Mouse (Mus musculus) spleen, adult 2 months (tissue): ENCODE data around the gene Rbpjl. TPM values are rescaled to one million over a fixed set of nuclear protein-coding genes. Genes with fewer than 3 reads are reported as not detected.

Experiments used
- DNase-seq, 2 experiments: peaks; one replicate each; pipeline versions ENCODE4 v3.0.0 to v3.0.0-alpha.2; 2012 to 2021; ENCODE audit warnings: low spot score in 2 of 2, low read depth in 1 of 2
- H3K27ac ChIP-seq: fragments of 200-500 bp; 2 replicates; pipeline ENCODE4 v1.5.1; 2012; ENCODE audit warnings: low read length, inconsistent platforms; ENCODE audit not compliant: insufficient read depth
- H3K27me3 ChIP-seq: fragments of 200-500 bp; 2 replicates; pipeline ENCODE4 v1.6.1; 2012; ENCODE audit warnings: mild to moderate bottlenecking, moderate library complexity, low read length, inconsistent platforms; ENCODE audit not compliant: control insufficient read depth, insufficient read depth
- H3K36me3 ChIP-seq: fragments of 200-500 bp; 2 replicates; pipeline ENCODE4 v1.6.1; 2012; ENCODE audit warnings: mild to moderate bottlenecking, low read length, inconsistent platforms; ENCODE audit not compliant: control insufficient read depth, insufficient read depth
- H3K4me1 ChIP-seq: fragments of 200-500 bp; 2 replicates; pipeline ENCODE4 v1.6.1; 2011; ENCODE audit warnings: inconsistent platforms; ENCODE audit not compliant: control insufficient read depth, insufficient read depth, insufficient read length
- H3K4me3 ChIP-seq: fragments of 200-500 bp; 2 replicates; pipeline ENCODE4 v1.5.1; 2011; ENCODE audit warnings: mild to moderate bottlenecking, inconsistent platforms; ENCODE audit not compliant: insufficient read depth, insufficient read length; ENCODE audit errors: extremely low read depth
- CTCF ChIP-seq: fragments of 200-500 bp; IDR thresholded peaks from 2 replicates; pipeline ENCODE4 v1.5.1; 2011; ENCODE audit warnings: mild to moderate bottlenecking, inconsistent platforms; ENCODE audit not compliant: insufficient read depth, insufficient read length, insufficient replicate concordance; ENCODE audit errors: extremely low read depth
- POLR2A ChIP-seq: fragments of 200-500 bp; IDR thresholded peaks from 2 replicates; pipeline ENCODE4 v1.6.1; 2011; ENCODE audit warnings: low read depth, low read length, inconsistent platforms
- WGBS: fragments of 180-500 bp; shearing (Covaris S2); methylation state at CpG from one replicate; pipeline ENCODE4 v1.1.7; 2018; 5-methylcytosine and 5-hydroxymethylcytosine counted together
- polyA plus RNA-seq: library from polyadenylated mRNA; depleted of rRNA; stranded (reverse); fragments of >200 nt; gene quantifications from 2 replicates; pipeline ENCODE4 v1.2.3, GENCODE M21; 2012

Rbpjl gene
- polyA plus RNA-seq, 1 experiment = 19.0 TPM

- Histone ChIP-seq H3K27me3 (no peaks in the 10 kb centered on the region), H3K4me3 (no peak overlapping the region), H3K4me1 (peaks cover 11% of the 10 kb centered on the region), H3K36me3 (no peaks in the 10 kb centered on the region), H3K27ac (no peak overlapping the region)
- no peak for DNase-seq
- TF ChIP-seq CTCF = no peak
- no peak for TF ChIP-seq POLR2A
- 41% methylated on average over 3 of the region's 3 CpGs for WGBS
Observed at GRCm38 (mm10) chr2:164366947-164367346, 36.0 kb upstream of the Rbpjl start.

GRCm38 (mm10) chr2:164368620-164369105 is 34.3 kb upstream of the Rbpjl start:
- peaks cover 18% of the 10 kb centered on the region for H3K4me1 ChIP-seq
- no peak overlapping the region for H3K27ac ChIP-seq
- no peak for TF ChIP-seq POLR2A
- no peak for TF ChIP-seq CTCF
- H3K36me3 ChIP-seq = no peaks in the 10 kb centered on the region
- H3K4me3 ChIP-seq = no peak overlapping the region
- 30% methylated on average over 6 of the region's 6 CpGs for WGBS
- no peaks in the 10 kb centered on the region for H3K27me3 ChIP-seq
- DNase-seq = no peak

GRCm38 (mm10) chr2:164371371-164371770 is 31.6 kb upstream of the Rbpjl start:
- no peak for TF ChIP-seq POLR2A
- no peak for TF ChIP-seq CTCF
- Histone ChIP-seq H3K4me3 (no peak overlapping the region), H3K27ac (no peak overlapping the region), H3K4me1 (peaks cover 19% of the 10 kb centered on the region), H3K36me3 (no peaks in the 10 kb centered on the region), H3K27me3 (no peaks in the 10 kb centered on the region)
- no peak for DNase-seq
- WGBS = 91% methylated on average over 3 of the region's 3 CpGs

GRCm38 (mm10) chr2:164372408-164373053 is 30.4 kb upstream of the Rbpjl start:
- H3K4me3 ChIP-seq = no peak overlapping the region
- H3K4me1 ChIP-seq = peaks cover 12% of the 10 kb centered on the region
- TF ChIP-seq CTCF (no peak), POLR2A (no peak)
- no peak for DNase-seq
- H3K27ac ChIP-seq = no peak overlapping the region
- H3K36me3 ChIP-seq = no peaks in the 10 kb centered on the region
- 7% methylated on average over 3 of the region's 3 CpGs for WGBS
- H3K27me3 ChIP-seq = no peaks in the 10 kb centered on the region

- 30% methylated on average over 4 of the region's 4 CpGs for WGBS
- Histone ChIP-seq H3K27ac (no peak overlapping the region; the same call in 1 of the 2 replicates), H3K36me3 (no peaks in the 10 kb centered on the region), H3K4me3 (no peak overlapping the region), H3K27me3 (no peaks in the 10 kb centered on the region), H3K4me1 (peaks cover 12% of the 10 kb centered on the region)
- no peak for DNase-seq
- TF ChIP-seq CTCF (no peak), POLR2A (no peak)
Observed at GRCm38 (mm10) chr2:164373187-164373586, 29.8 kb upstream of the Rbpjl start.

- TF ChIP-seq CTCF (no peak), POLR2A (no peak)
- no peak overlapping the region for H3K4me3 ChIP-seq
- H3K36me3 ChIP-seq = no peaks in the 10 kb centered on the region
- H3K27me3 ChIP-seq = no peaks in the 10 kb centered on the region
- DNase-seq = no peak
- H3K27ac ChIP-seq = no peak overlapping the region
- 85% methylated on average over 15 of the region's 15 CpGs for WGBS
- peaks cover 6% of the 10 kb centered on the region; the same call in 1 of the 2 replicates for H3K4me1 ChIP-seq
Observed at GRCm38 (mm10) chr2:164377478-164378426, 25.2 kb upstream of the Rbpjl start.
